Mouse (Mus musculus): ENCODE results near the gene Zc2hc1c. TPM values are rescaled to one million over a fixed set of nuclear protein-coding genes. Genes with fewer than 3 reads are reported as not detected.
"Not testable (repeated sequence)": the region's sequence is repeated elsewhere in the genome, so short reads cannot be mapped to it uniquely, and the experiment has no call there.

The Zc2hc1c gene
- polyA plus RNA-seq, 1 experiment from 2014 or later = 2.5 TPM

- H3K9me3 ChIP-seq (ENCODE audit: control insufficient read depth, low read length) = no peaks in the 10 kb centered on the region
- peak overlapping the region; percentile 90 for H3K4me2 ChIP-seq (ENCODE audit: low read depth, low read length)
- peak overlapping the region; percentile 89 for H3K4me3 ChIP-seq (ENCODE audit: low read length)
- H3K27me3 ChIP-seq (ENCODE audit: control insufficient read depth, insufficient read depth, low read depth, low read length) = no peaks in the 10 kb centered on the region
- peak overlapping the region; percentile 75 for H3K27ac ChIP-seq (ENCODE audit: low read length)
- ATAC-seq (ENCODE audit: low read depth) = peak; percentile 99
- H3K4me1 ChIP-seq (replicated peaks; ENCODE audit: control insufficient read depth, insufficient read depth, low read length) = 0 out of 2 replicates have a peak, but pooled peaks cover 9% of the 10 kb centered on the region
- H3K36me3 ChIP-seq (ENCODE audit: control insufficient read depth, insufficient read depth, low read length) = peaks cover 2% of the 10 kb centered on the region; the same call in 1 of the 2 replicates
- peak overlapping the region; percentile 97 for H3K9ac ChIP-seq (ENCODE audit: low read length)
- WGBS = under 1% methylated on average over 31 of the region's 31 CpGs
Observed at GRCm38 (mm10) chr12:85280105-85280844, 8.1 kb upstream of the Zc2hc1c start.

GRCm38 (mm10) chr12:85280845-85281651 is 7.3 kb upstream of the Zc2hc1c start:
- Histone ChIP-seq H3K9ac (ENCODE audit: low read length) (no peak overlapping the region), H3K27ac (ENCODE audit: low read length) (no peak overlapping the region), H3K36me3 (ENCODE audit: control insufficient read depth, insufficient read depth, low read length) (no peaks in the 10 kb centered on the region), H3K4me2 (ENCODE audit: low read depth, low read length) (peak overlapping the region; percentile 74), H3K27me3 (ENCODE audit: control insufficient read depth, insufficient read depth, low read depth, low read length) (no peaks in the 10 kb centered on the region), H3K4me1 (replicated peaks; ENCODE audit: control insufficient read depth, insufficient read depth, low read length) (0 out of 2 replicates have a peak, but pooled peaks cover 9% of the 10 kb centered on the region), H3K4me3 (ENCODE audit: low read length) (peak overlapping the region; percentile 89), H3K9me3 (ENCODE audit: control insufficient read depth, low read length) (no peaks in the 10 kb centered on the region)
- ATAC-seq (ENCODE audit: low read depth) = no peak
- WGBS = 62% methylated on average over 12 of the region's 12 CpGs

- H3K27ac ChIP-seq (ENCODE audit: low read length); H3K4me2 ChIP-seq (ENCODE audit: low read depth, low read length); H3K9me3 ChIP-seq (ENCODE audit: control insufficient read depth, low read length); H3K36me3 ChIP-seq (ENCODE audit: control insufficient read depth, insufficient read depth, low read length); ATAC-seq (ENCODE audit: low read depth); H3K9ac ChIP-seq (ENCODE audit: low read length); H3K27me3 ChIP-seq (ENCODE audit: control insufficient read depth, insufficient read depth, low read depth, low read length); H3K4me1 ChIP-seq (replicated peaks; ENCODE audit: control insufficient read depth, insufficient read depth, low read length); H3K4me3 ChIP-seq (ENCODE audit: low read length): not testable (repeated sequence)
- WGBS = 100% methylated on average over 1 of the region's 4 CpGs
Observed at GRCm38 (mm10) chr12:85281756-85282155, 6.6 kb upstream of the Zc2hc1c start.

- Histone ChIP-seq H3K4me3 (ENCODE audit: low read length) (no peak overlapping the region), H3K27me3 (ENCODE audit: control insufficient read depth, insufficient read depth, low read depth, low read length) (no peaks in the 10 kb centered on the region), H3K27ac (ENCODE audit: low read length) (no peak overlapping the region), H3K4me1 (replicated peaks; ENCODE audit: control insufficient read depth, insufficient read depth, low read length) (0 out of 2 replicates have a peak, but pooled peaks cover 12% of the 10 kb centered on the region), H3K9me3 (ENCODE audit: control insufficient read depth, low read length) (no peaks in the 10 kb centered on the region), H3K4me2 (ENCODE audit: low read depth, low read length) (no peak overlapping the region), H3K9ac (ENCODE audit: low read length) (no peak overlapping the region), H3K36me3 (ENCODE audit: control insufficient read depth, insufficient read depth, low read length) (no peaks in the 10 kb centered on the region)
- no peak for ATAC-seq (ENCODE audit: low read depth)
- 68% methylated on average over 8 of the region's 8 CpGs for WGBS
Observed at GRCm38 (mm10) chr12:85284331-85284730, 4.1 kb upstream of the Zc2hc1c start.

GRCm38 (mm10) chr12:85284996-85285395 is 3.4 kb upstream of the Zc2hc1c start:
- Histone ChIP-seq H3K36me3 (ENCODE audit: control insufficient read depth, insufficient read depth, low read length) (no peaks in the 10 kb centered on the region), H3K9ac (ENCODE audit: low read length) (no peak overlapping the region), H3K4me3 (ENCODE audit: low read length) (no peak overlapping the region), H3K9me3 (ENCODE audit: control insufficient read depth, low read length) (no peaks in the 10 kb centered on the region), H3K27me3 (ENCODE audit: control insufficient read depth, insufficient read depth, low read depth, low read length) (no peaks in the 10 kb centered on the region), H3K4me2 (ENCODE audit: low read depth, low read length) (no peak overlapping the region), H3K27ac (ENCODE audit: low read length) (no peak overlapping the region), H3K4me1 (replicated peaks; ENCODE audit: control insufficient read depth, insufficient read depth, low read length) (0 out of 2 replicates have a peak, but pooled peaks cover 8% of the 10 kb centered on the region)
- no peak for ATAC-seq (ENCODE audit: low read depth)
- 85% methylated on average over 4 of the region's 4 CpGs for WGBS

GRCm38 (mm10) chr12:85286941-85287340 is 1.4 kb upstream of the Zc2hc1c start:
- Histone ChIP-seq H3K36me3 (ENCODE audit: control insufficient read depth, insufficient read depth, low read length) (no peaks in the 10 kb centered on the region), H3K27ac (ENCODE audit: low read length) (no peak overlapping the region), H3K27me3 (ENCODE audit: control insufficient read depth, insufficient read depth, low read depth, low read length) (no peaks in the 10 kb centered on the region), H3K9ac (ENCODE audit: low read length) (no peak overlapping the region), H3K4me3 (ENCODE audit: low read length) (no peak overlapping the region), H3K9me3 (ENCODE audit: control insufficient read depth, low read length) (no peaks in the 10 kb centered on the region), H3K4me2 (ENCODE audit: low read depth, low read length) (no peak overlapping the region), H3K4me1 (replicated peaks; ENCODE audit: control insufficient read depth, insufficient read depth, low read length) (0 out of 2 replicates have a peak, but pooled peaks cover 6% of the 10 kb centered on the region)
- WGBS = 25% methylated on average over 2 of the region's 5 CpGs
- no peak for ATAC-seq (ENCODE audit: low read depth)

- Histone ChIP-seq H3K4me2 (ENCODE audit: low read depth, low read length) (peak within 1 kb of the TSS; percentile 78), H3K4me3 (ENCODE audit: low read length) (peak within 1 kb of the TSS; percentile 55), H3K4me1 (replicated peaks; ENCODE audit: control insufficient read depth, insufficient read depth, low read length) (0 out of 2 replicates have a peak, but pooled peaks cover 6% of the 10 kb centered on the region), H3K27ac (ENCODE audit: low read length) (no peak within 1 kb of the TSS), H3K9me3 (ENCODE audit: control insufficient read depth, low read length) (no peaks in the 10 kb centered on the region), H3K9ac (ENCODE audit: low read length) (peak within 1 kb of the TSS; percentile 72), H3K27me3 (ENCODE audit: control insufficient read depth, insufficient read depth, low read depth, low read length) (no peaks in the 10 kb centered on the region), H3K36me3 (ENCODE audit: control insufficient read depth, insufficient read depth, low read length) (no peaks in the 10 kb centered on the region)
- peak; percentile 59 for ATAC-seq (ENCODE audit: low read depth)
- 8% methylated on average over 21 of the region's 21 CpGs for WGBS
Observed at GRCm38 (mm10) chr12:85287809-85288485, 444 bp upstream of the Zc2hc1c start, which contains the start of gene Acyp1. Acyp1 (minus strand) TSS chr12:85288438.

GRCm38 (mm10) chr12:85289157-85290000 is 988 bp downstream of the Zc2hc1c start:
- H3K4me2 ChIP-seq (ENCODE audit: low read depth, low read length) = peak overlapping the region; percentile 78
- 0 out of 2 replicates have a peak, but pooled peaks cover 6% of the 10 kb centered on the region for H3K4me1 ChIP-seq (replicated peaks; ENCODE audit: control insufficient read depth, insufficient read depth, low read length)
- H3K4me3 ChIP-seq (ENCODE audit: low read length) = peak overlapping the region; percentile 55
- H3K9me3 ChIP-seq (ENCODE audit: control insufficient read depth, low read length) = peaks cover 3% of the 10 kb centered on the region; the same call in 1 of the 2 replicates
- 41% methylated on average over 24 of the region's 24 CpGs for WGBS
- no peaks in the 10 kb centered on the region for H3K27me3 ChIP-seq (ENCODE audit: control insufficient read depth, insufficient read depth, low read depth, low read length)
- peak overlapping the region; percentile 5; the same call in 1 of the 2 replicates for H3K9ac ChIP-seq (ENCODE audit: low read length)
- no peaks in the 10 kb centered on the region for H3K36me3 ChIP-seq (ENCODE audit: control insufficient read depth, insufficient read depth, low read length)
- peak overlapping the region; percentile 34; the same call in 1 of the 2 replicates for H3K27ac ChIP-seq (ENCODE audit: low read length)
- ATAC-seq (ENCODE audit: low read depth) = peak; percentile 50
